Mouse (Mus musculus) thymus, postnatal 14 days (tissue): ENCODE results near the gene 4930503B20Rik.

Experiments used
- DNase-seq: peaks from one replicate; pipeline ENCODE4 v3.0.0; 2021

The 4930503B20Rik gene

GRCm38 (mm10) chr3:146596387-146596786 is 54.7 kb downstream of the 4930503B20Rik start:
- no peak for DNase-seq

GRCm38 (mm10) chr3:146595440-146595839 is 55.7 kb downstream of the 4930503B20Rik start:
- no peak for DNase-seq
